Mouse (Mus musculus): Measurements from ENCODE around the gene Slc6a4.

The Slc6a4 gene

GRCm38 (mm10) chr11:76997916-76998704, at the start of gene Slc6a4:
Gene Slc6a4, plus strand, starts transcription at chr11:76998603.
- DNase-seq, result peak in 1 of 2 experiments; percentile 14

DNA sequence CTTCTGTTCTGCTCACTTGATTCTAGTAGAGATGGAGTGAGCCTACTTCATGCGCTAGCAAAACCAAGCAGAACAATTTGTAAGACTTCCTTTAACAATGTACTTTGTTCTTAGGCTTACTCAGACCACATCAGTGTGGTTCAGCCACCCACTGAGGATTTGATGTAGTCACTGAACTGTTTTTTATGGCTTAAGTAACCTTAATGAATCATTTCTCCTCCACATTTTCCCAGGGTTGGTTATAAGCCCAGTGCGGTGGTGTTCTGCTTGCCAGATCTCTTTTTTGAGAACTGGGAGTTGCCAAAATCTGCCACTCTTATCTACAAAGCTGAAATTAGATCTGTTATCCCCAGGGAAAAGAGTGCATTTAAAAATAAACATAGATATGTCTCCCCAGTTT, 44.9 kb upstream of the Slc6a4 start:
- no peak for DNase-seq

DNA sequence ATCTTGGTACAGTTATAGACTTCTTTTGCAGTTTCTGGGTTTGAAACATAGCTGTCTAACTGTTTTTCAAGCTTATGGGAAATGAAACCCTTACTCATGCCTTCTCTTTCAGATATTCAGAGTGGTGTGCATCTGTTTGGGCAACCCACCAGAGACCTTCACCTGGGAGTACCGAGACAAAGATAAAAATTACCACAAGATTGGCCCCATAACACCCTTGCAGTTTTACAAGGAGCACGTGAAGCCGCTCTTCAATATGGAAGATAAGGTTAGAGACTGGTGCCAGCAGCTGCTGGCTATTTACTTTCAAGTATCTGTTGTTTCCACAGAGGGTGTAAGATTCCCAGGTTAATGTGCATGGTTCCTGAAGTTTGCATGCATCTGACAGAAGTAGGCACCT, 32.7 kb upstream of the Slc6a4 start:
- no peak for DNase-seq

DNA sequence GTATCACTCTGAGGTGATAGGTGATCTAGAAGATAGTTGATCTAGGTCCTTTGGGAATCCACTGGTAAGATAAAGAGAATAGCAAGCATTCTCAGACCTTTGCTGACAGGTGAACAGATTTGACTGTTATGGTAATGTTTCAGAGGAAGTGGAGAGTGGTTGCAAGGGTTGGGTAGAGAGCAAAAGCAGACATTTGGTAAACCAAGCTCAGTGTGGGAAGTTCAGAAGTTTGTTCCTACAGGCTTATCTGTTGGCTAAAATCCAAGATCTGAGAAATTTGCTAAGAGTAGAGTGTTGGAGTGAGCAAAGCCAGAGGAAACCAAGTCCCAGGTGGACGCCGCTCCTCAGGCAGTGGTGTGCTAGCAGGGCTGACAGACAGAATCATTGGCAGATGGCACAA, 28.1 kb upstream of the Slc6a4 start:
- no peak for DNase-seq

DNA sequence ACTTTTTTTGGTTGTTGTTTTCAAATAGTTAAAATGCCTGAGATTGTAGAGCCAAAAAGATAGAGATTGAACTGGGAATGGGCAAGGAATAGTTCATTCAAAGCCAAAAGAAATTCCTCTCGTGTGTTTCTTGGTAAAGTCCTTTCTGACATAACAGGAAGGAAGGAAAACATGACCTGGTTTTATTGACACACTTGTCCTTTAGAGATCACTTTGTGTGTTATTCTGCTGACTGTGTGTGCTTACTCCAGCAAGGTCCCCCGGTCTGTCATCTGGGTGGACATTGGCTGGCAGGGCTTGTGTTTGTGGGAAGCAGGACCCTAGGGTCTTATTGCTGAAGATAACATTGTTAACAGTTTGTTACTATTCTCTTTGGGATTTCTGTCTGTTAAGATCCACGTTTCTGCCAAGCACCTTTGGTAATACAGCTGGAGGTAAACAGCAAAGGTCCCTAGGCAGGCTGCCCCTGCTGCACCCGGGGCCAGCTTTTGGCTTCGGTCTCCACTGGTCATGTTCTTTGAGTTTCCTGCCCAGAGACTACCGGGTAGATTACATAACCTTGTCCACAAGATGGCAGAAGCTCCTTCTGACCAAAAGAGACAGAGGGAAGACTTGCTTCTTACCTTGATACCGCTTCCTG, 23.6 kb upstream of the Slc6a4 start:
- no peak for DNase-seq

DNA sequence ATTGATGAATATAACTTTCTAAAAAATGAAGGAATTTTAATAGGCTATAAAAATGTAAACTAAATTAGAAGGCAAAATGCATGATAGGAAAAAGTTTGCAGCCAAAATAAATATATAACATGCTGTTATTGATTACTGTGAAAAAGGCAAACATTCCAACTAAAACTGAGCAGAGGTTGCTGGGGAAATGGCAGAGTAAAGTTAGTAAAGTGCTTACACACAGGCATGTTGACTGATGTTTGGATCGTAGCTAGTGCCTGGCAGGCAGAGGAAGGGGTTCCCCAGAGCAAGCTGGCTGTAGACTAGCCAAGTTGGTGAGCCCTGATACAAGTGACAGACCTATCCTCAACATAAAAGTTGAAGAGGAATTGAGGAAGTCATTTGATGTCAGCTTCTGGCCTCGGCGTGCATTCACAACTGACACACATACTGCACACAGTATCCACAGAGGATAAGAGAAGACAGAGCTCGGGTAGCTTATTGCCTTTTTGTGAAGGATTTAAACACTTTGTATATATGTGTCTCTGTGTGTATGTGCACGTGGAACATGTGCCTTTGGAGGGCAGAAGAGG, 16.7 kb upstream of the Slc6a4 start:
- DNase-seq, result no peak

DNA sequence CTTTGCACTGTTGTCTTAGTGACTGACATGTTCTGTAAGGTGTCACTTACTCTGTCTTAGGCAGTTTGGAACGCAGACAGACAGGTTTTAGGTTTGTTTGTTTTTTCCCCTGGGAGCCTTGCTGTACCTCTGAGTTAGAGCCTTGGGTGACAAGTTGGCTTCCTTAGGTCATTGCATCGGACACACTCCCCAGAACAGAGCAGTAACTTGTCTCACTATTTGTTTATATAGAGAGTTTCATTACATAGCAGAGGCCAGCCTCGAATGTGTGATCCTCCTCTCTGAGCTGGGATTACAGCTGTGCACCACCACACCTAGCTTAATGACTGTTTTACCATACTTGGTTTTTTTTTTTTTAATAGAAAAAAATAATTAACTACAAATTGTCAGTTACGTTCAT, 16.0 kb upstream of the Slc6a4 start:
- no peak for DNase-seq

DNA sequence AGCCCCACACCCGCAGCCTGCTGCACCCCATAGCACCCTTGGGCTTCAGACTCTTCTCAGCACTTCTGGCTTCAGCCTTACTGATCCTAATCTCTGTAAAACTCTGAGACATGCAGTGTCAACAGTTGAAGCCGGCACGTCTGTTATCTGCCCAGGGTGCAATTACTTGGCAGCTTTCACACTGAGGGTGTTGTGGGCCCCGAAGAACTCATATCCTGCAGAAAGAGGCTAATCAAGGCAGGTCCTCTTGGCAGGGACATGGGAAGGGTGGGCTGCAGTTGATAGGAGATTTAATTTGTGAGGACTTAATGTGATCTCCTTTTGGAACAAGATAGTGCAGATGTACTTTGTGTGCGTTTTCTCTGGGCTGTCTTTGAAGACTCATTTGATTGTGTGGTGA, 14.8 kb upstream of the Slc6a4 start:
- no peak for DNase-seq

- no peak for DNase-seq
Observed at GRCm38 (mm10) chr11:76984173-76984572, 14.2 kb upstream of the Slc6a4 start.

GRCm38 (mm10) chr11:76990839-76991238, 7.6 kb upstream of the Slc6a4 start:
- no peak for DNase-seq

DNA sequence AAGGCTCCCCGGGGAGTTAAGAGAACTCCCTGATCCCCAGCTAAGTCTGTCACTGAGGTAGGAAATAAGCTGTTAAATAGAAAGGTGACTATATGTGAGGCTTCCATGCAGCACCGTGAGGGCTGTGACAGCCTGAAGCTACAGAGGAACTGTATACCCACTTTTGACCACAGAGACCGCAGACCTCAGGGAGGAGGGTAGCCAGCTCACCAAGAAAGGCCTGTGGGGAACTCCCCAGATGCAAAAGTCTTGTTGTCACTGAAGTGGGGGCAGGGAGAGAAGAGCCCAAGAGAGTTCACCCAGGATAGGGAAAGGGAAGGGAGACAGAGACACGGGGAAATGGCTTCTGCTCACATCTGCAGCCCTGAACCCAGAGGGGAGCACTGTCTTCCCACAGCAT, 5.5 kb upstream of the Slc6a4 start:
- DNase-seq, result peak; percentile 33 to 42

DNA sequence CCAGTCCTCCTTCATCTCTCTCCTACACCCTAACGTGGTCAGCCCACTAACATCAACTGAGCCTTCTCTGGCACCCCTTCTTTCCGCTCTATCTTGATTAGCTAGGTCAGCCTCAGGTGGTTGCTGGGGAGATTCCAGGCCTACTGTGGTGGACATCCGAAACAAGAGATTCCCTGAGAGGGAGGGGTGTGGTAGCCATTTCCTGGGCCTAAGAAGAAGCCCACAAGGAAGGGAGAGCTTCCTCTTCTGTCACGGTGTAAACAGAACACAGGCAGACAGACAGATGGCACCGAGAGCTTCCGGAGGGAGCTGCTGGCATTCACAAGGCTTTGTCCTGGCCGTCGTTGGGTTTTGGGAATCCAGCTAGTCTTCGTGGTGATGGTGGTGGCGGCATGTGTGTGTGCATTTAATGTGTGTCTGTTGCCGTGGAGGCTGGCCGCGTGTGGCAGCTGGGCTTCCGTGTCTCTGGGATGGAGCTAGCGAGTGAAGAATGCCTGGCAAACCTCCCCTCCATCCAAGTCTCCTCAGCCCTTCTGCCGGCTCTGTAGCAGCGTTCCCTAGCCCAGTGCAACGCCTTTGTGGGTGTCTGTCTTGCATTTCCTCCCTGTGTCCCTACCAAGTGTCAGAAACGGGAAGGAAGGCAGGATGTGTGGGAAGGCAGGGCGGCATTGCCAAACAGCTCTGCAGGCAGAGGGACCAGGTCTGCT, 2.3 kb upstream of the Slc6a4 start:
- peak; percentile 21 to 56 for DNase-seq

DNA sequence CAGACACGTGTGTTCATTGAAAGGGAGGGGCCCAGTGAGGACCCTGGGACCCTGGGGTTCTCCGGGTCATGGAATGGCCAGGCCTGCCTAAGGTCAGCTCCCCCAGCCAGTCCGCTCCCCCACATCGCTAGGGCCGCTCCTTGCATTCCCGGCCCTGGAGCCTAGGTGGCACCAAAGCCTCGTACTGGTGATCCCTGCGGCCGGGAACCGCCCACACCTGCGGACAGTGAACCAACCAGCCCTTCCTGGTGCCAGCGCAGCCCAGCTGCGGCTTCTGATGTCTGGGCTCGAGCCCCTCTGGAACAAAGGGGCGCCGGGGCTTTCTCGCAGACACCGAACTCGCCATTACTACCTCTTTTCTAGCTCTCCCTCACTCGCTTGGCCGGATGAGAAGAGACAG, 1.1 kb upstream of the Slc6a4 start:
- DNase-seq, result peak; percentile 78 to 84

DNA sequence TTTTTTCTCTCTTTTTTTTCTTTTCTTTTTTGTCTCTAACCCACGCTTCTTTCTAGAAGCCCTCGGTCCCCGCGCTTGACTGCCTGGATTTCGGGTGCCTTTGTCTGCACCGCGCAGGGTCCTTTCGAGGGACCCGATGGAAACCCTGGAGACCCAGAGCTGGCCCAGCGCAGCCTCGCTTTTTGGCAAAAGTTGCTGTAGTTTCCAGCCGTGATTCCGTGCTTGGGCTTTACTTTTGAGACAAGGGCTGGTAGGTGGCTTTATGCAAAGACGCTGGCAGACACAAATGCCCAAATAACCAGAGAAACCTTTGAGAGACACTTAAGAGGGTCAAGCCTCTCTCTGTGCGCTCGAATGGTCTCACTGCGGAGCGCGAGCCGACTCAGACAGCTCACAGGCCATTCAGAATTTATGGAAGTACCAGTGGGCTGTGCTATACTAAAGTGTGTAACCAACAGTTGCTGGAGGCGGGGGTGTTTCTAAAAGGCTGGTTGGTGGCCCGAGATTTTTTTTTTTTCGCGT, 363 bp downstream of the Slc6a4 start:
- no peak for DNase-seq

- DNase-seq, result peak; percentile 22 to 27
Observed at GRCm38 (mm10) chr11:77000741-77001140, 2.3 kb downstream of the Slc6a4 start.

GRCm38 (mm10) chr11:77002361-77002760, 4.0 kb downstream of the Slc6a4 start:
- no peak for DNase-seq

GRCm38 (mm10) chr11:77005881-77006280, 7.5 kb downstream of the Slc6a4 start:
- no peak for DNase-seq

DNA sequence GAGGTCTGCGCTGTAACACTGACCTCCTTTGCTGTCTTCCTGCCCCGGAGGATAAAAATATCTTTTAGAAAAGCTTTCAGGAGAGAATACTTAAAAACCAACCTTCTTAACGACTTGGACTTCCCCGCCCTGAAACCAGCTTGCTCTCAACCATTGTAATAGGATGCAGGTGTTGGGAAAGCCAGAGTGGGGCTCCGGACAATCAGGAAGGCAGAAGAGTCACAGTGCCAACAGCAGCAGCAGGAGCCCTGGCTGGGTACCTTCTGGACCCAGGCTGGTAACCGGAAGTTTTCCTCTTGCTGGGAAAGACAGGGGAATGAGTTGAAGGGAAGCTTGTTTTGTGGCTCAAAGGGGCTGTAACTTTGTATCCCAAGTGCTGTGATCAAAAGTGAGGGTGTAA, 8.2 kb downstream of the Slc6a4 start:
- no peak for DNase-seq

DNA sequence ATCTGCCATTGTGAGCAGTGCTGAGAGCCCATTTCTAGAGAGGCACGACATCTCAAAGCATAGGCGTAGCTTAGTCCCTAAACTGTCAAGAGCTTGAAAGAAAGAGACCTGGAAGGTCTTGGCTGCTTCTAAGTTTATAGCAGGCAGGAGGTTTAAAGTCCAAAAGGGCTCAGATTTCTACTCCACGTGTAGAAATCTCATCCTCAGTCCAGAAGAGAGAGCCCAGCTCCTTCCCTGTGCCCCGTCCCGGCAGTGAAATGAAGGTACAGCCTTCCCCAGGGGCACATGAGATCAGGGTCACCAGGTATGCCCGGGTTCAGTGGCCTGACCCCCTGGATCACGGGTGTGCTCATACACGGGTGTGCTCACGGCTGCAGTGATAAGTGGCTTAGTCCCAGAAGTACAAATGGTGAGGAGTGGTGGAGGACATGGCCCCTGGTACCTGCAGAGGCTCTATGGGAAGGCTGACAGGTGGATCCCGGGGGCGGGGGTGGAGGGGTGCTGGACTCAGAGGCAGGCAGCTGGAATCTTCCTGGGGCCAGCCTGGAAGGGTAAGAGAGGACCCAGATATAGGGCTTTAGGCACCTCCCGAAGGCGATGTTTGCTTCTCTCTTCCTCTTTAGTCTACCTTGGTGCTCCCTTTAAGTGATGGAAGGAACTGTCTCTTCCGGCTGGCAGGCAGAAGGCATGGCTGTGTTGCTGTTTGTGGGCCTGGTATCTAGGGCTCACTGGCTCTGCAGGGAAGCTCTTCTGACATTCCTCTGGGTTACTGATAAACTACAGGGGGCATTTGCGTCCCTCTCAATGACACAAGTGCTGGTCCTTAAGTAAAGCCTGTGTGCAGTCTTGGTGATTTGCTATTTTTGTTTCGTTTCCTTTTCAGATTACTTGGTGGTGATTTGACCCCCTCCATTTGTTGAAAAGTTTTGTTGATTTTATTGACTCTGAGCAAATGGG, 10.9 kb downstream of the Slc6a4 start:
- DNase-seq, result no peak

GRCm38 (mm10) chr11:77010762-77011475, 12.5 kb downstream of the Slc6a4 start:
- DNase-seq, result no peak

DNA sequence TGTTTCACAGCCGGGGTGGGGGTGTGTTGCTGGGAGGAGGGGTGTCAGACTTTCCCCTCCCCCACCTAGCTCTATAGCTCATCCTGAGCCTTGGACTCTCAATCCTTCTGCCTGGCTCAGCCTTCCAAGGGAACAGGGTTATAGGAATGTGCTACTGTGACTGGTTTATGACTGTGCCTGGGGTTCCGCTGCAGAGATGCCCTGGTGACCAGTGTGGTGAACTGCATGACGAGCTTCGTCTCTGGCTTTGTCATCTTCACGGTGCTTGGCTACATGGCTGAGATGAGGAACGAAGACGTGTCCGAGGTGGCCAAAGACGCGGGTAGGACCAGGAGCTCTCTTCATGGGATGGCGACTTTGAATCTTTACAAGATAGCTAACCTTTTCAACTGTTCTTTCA, 19.6 kb downstream of the Slc6a4 start:
- DNase-seq, result no peak
